ENCODE assay signal across 19 mouse cellular contexts in genomic region chr5:131857976-131858375, GRCm38 (mm10).
A peak's percentile ranks its signal among the peaks of the same experiment; 100 is the strongest.
DNase-seq lines count a peak whose midpoint lies in the region; ATAC-seq lines count a peak whose summit lies in the region.
"Had no signal": no experiment of that assay in that cellular context is flagged by ENCODE, and none has a peak within 500 bp of the region (broad histone marks: within the 10 kb centered on the region; RNA-seq: fewer than 3 reads in every experiment).

No protein-coding gene starts in this region.

- DNase-seq in ovary, adult 18-20 months (ENCODE audit: low spot score) = peak; percentile 40
- DNase-seq in ovary, postnatal 36 days (ENCODE audit: low spot score) = no peak
- DNase-seq in adrenal gland, adult 2 months = peak; percentile 83
- peak; percentile 59 for DNase-seq in adrenal gland, postnatal 14 days
- no peak for DNase-seq in spleen, postnatal 10 days (ENCODE audit: low spot score in 2 of 2)
- no peak for DNase-seq in left cerebral cortex, adult 8-10 months (ENCODE audit: low spot score in 2 of 2)
- DNase-seq: B cell, adult 2 months; cerebellum, adult 18-20 months; cerebellum, adult 9-10 months; cerebellum, postnatal 14 days; gastrocnemius, postnatal 25 days; heart, adult 18-20 months; heart, postnatal 10 days; heart, postnatal 36 days; kidney, adult 18-20 months had no signal

- ATAC-seq in activated CD4-positive, CD25-positive, alpha-beta regulatory T cell, adult 4 months = no peak
- ATAC-seq: forebrain, embryonic 15.5 days; hindbrain, embryonic 16.5 days; intestine, embryonic 15.5 days had no signal

Comparison
In these comparisons a context has a peak if more than half of its experiments do, and no peak if none do; other contexts are left out.
1. DNase-seq: peak in ovary, adult 18-20 months (single experiment), adrenal gland, adult 2 months (single experiment) and adrenal gland, postnatal 14 days (single experiment); none in ovary, postnatal 36 days (single experiment), spleen, postnatal 10 days (0 of 2) and left cerebral cortex, adult 8-10 months (0 of 2).